Mouse (Mus musculus) C2C12 (cell line): ENCODE measurements at regions not wholly inside any gene's neighbourhood (a gene's known extent, or its start where the extent isn't known, plus 50 kb on each side); places are given as distances from the start of the nearest gene placed in this dataset.

Experiments used
- CEBPB ChIP-seq: IDR thresholded peaks from one replicate; pipeline ENCODE4 v1.6.1; 2011; ENCODE audit warnings: low read depth, mild to moderate bottlenecking, control low read depth, moderate library complexity
- CTCF ChIP-seq: IDR thresholded peaks from one replicate; pipeline ENCODE4 v1.5.1; 2011; ENCODE audit not compliant: control insufficient read depth, insufficient read depth, insufficient read length
- FOSL1 ChIP-seq: IDR thresholded peaks from one replicate; pipeline ENCODE4 v1.8.0; 2011; ENCODE audit warnings: mild to moderate bottlenecking, low read length; ENCODE audit not compliant: poor library complexity, insufficient read depth, severe bottlenecking
- MAX ChIP-seq: IDR thresholded peaks from one replicate; pipeline ENCODE4 v1.6.1; 2011; ENCODE audit warnings: mild to moderate bottlenecking, control low read depth
- MYOD1 ChIP-seq: IDR thresholded peaks from one replicate; pipeline ENCODE4 v1.6.1; 2011; ENCODE audit warnings: low read depth; ENCODE audit not compliant: control insufficient read depth, insufficient read length
- MYOG ChIP-seq: IDR thresholded peaks from one replicate; pipeline ENCODE4 v1.6.1; 2011; ENCODE audit not compliant: control insufficient read depth, insufficient read length; ENCODE audit errors: extremely low read depth
- USF1 ChIP-seq: IDR thresholded peaks from one replicate; pipeline ENCODE4 v1.6.1; 2011; ENCODE audit warnings: low read depth, mild to moderate bottlenecking, control low read depth, moderate library complexity

- TF ChIP-seq CTCF (no peak), FOSL1 (no peak), MYOD1 (no peak), MYOG (no peak), MAX (no peak), USF1 (no peak), CEBPB (no peak)
Observed at GRCm38 (mm10) chr15:43758256-43758655, 3624.1 kb downstream of the 9330182O14Rik start.
